Mouse (Mus musculus) bone marrow macrophage, adult 2 months (primary cell): ENCODE measurements around the gene Gm20388.

Experiments used
- CTCF ChIP-seq: IDR thresholded peaks from 2 replicates; pipeline ENCODE4 v1.5.1; 2012; ENCODE audit warnings: low read depth, mild to moderate bottlenecking, low read length, moderate library complexity
- POLR2A ChIP-seq: IDR thresholded peaks from 2 replicates; pipeline ENCODE4 v1.6.1; 2012; ENCODE audit warnings: mild to moderate bottlenecking, low read depth, low read length, borderline replicate concordance

- no peak for TF ChIP-seq POLR2A
- no peak for TF ChIP-seq CTCF
Measured at GRCm38 (mm10) chr8:120454404-120454803, 543.8 kb downstream of the Gm20388 start.
